Mouse (Mus musculus): ENCODE results near the gene Ncor2. TPM values are rescaled to one million over a fixed set of nuclear protein-coding genes. Genes with fewer than 3 reads are reported as not detected.
A peak's percentile ranks its signal among the peaks of the same experiment; 100 is the strongest.

The Ncor2 gene
- polyA plus RNA-seq, 1 experiment from 2014 or later, result 19.2 TPM

- peaks cover 41% of the 10 kb centered on the region for H3K4me1 ChIP-seq
- H3K27me3 ChIP-seq (replicated peaks; ENCODE audit: low read depth, poor library complexity, severe bottlenecking), result no peaks in the 10 kb centered on the region
- no peaks in the 10 kb centered on the region for H3K9me3 ChIP-seq
- DNase-seq (ENCODE audit: low spot score), result no peak
- H3K27ac ChIP-seq (replicated peaks), result no peak overlapping the region
- no peak overlapping the region for H3K4me3 ChIP-seq
- 80% methylated on average over 2 of the region's 2 CpGs for WGBS
- H3K36me3 ChIP-seq (replicated peaks), result peaks cover 98% of the 10 kb centered on the region
These were observed 108.6 kb downstream of the Ncor2 start for GRCm38 (mm10) chr5:125070399-125070798.

GRCm38 (mm10) chr5:125069916-125070315 is 109.1 kb downstream of the Ncor2 start:
- Histone ChIP-seq H3K4me3 (no peak overlapping the region), H3K4me1 (peaks cover 39% of the 10 kb centered on the region), H3K27me3 (replicated peaks; ENCODE audit: low read depth, poor library complexity, severe bottlenecking) (no peaks in the 10 kb centered on the region), H3K27ac (replicated peaks) (no peak overlapping the region), H3K9me3 (no peaks in the 10 kb centered on the region), H3K36me3 (replicated peaks) (peaks cover 98% of the 10 kb centered on the region)
- 78% methylated on average over 5 of the region's 5 CpGs for WGBS
- no peak for DNase-seq (ENCODE audit: low spot score)

GRCm38 (mm10) chr5:125069426-125069825 is 109.6 kb downstream of the Ncor2 start:
- DNase-seq (ENCODE audit: low spot score), result no peak
- no peaks in the 10 kb centered on the region for H3K9me3 ChIP-seq
- H3K4me3 ChIP-seq, result no peak overlapping the region
- H3K27ac ChIP-seq (replicated peaks), result no peak overlapping the region
- peaks cover 98% of the 10 kb centered on the region for H3K36me3 ChIP-seq (replicated peaks)
- peaks cover 34% of the 10 kb centered on the region for H3K4me1 ChIP-seq
- no peaks in the 10 kb centered on the region for H3K27me3 ChIP-seq (replicated peaks; ENCODE audit: low read depth, poor library complexity, severe bottlenecking)
- 62% methylated on average over 5 of the region's 5 CpGs for WGBS

GRCm38 (mm10) chr5:125068371-125068951 is 110.6 kb downstream of the Ncor2 start:
- H3K36me3 ChIP-seq (replicated peaks), result peaks cover 98% of the 10 kb centered on the region

DNA sequence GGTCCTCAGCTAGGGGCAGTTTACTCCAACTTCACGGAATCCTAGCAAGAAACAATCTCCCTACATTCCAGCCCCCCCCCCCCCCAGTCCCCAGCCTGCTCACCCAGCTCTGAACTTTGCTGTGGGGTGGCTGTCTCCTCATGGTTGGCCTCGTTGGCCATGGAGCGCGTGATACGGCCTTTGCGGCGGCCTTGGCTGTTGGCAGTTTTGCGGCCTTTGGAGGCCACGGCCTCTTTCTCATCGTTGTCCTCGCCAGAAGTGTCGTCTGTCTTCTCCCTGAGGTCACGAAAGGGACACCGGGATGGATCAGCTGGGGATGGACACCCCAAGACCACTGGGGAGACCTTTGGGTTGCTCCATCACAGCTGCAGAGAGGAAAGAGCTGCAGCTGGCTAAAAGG is 111.3 kb downstream of the Ncor2 start:
- no peaks in the 10 kb centered on the region for H3K9me3 ChIP-seq
- H3K4me3 ChIP-seq, result no peak overlapping the region
- peaks cover 98% of the 10 kb centered on the region for H3K36me3 ChIP-seq (replicated peaks)
- peaks cover 39% of the 10 kb centered on the region for H3K4me1 ChIP-seq
- H3K27me3 ChIP-seq (replicated peaks; ENCODE audit: low read depth, poor library complexity, severe bottlenecking), result no peaks in the 10 kb centered on the region
- WGBS, result 92% methylated on average over 14 of the region's 14 CpGs
- H3K27ac ChIP-seq (replicated peaks), result no peak overlapping the region
- DNase-seq (ENCODE audit: low spot score), result no peak

More at GRCm38 (mm10) chr5:125068371-125068951, 110.6 kb downstream of the Ncor2 start:
- 86% methylated on average over 16 of the region's 16 CpGs for WGBS
- Histone ChIP-seq H3K4me3 (no peak overlapping the region), H3K27ac (replicated peaks) (peak overlapping the region; percentile 61), H3K9me3 (no peaks in the 10 kb centered on the region), H3K27me3 (replicated peaks; ENCODE audit: low read depth, poor library complexity, severe bottlenecking) (no peaks in the 10 kb centered on the region), H3K4me1 (peaks cover 34% of the 10 kb centered on the region)
- no peak for DNase-seq (ENCODE audit: low spot score)

DNA sequence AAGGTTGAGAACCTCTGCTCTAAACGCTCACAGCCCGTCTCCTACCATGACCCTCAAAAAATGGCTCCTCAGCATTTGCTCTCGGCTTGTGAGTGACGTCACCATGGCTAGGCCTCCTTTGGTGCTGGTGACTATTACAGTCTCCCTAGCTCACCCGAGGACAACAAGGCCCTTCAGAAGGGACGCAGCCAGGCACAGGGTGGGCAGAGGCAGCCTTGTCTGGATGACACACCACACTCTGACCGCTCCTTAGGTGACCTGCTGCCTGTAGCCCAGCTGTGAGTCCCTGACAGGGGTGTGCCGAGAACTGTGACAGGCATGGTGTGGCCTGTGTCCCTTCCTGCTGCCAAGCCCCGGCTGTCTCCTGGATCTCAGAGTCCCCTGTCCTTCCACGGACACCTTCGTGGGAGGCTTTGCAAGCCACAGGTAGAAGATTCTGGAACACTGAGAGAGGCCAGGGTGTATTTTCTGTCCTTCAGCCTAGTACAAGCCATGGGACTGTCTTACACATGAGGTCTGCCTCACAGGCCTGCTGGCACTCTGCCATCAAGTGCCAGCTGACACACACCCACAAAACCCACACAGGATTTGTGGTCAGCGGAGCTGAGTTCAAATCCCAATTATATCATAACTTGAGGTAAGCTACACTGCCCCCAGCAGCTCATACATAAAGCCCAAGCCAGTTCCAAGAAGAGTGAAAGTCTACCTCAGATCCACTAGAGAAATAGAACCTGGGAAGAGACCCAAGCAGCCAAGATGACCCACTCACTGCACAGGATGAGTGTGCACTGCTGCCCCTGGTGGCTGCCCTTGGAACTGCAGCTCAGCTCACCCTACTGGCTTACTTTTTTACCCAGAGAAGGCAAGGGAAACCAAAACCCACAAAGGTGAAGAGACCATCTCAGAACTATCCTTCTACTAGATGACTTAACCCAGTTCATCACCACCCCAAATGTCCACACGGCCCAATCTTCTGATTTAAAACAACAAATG is 112.2 kb downstream of the Ncor2 start:
- peak; percentile 82 for DNase-seq (ENCODE audit: low spot score)
- peaks cover 38% of the 10 kb centered on the region for H3K4me1 ChIP-seq

GRCm38 (mm10) chr5:125063015-125063414 is 116.0 kb downstream of the Ncor2 start:
- peaks cover 23% of the 10 kb centered on the region for H3K27me3 ChIP-seq (replicated peaks; ENCODE audit: low read depth, poor library complexity, severe bottlenecking)
- no peak overlapping the region for H3K4me3 ChIP-seq
- peaks cover 45% of the 10 kb centered on the region for H3K4me1 ChIP-seq
- peak overlapping the region; percentile 51 for H3K27ac ChIP-seq (replicated peaks)
- DNase-seq (ENCODE audit: low spot score), result peak; percentile 42
- 69% methylated on average over 17 of the region's 17 CpGs for WGBS
- no peaks in the 10 kb centered on the region for H3K9me3 ChIP-seq
- peaks cover 77% of the 10 kb centered on the region for H3K36me3 ChIP-seq (replicated peaks)

More for the DNA sequence above, 112.2 kb downstream of the Ncor2 start:
- Histone ChIP-seq H3K27me3 (replicated peaks; ENCODE audit: low read depth, poor library complexity, severe bottlenecking) (no peaks in the 10 kb centered on the region), H3K4me3 (no peak overlapping the region), H3K36me3 (replicated peaks) (peaks cover 96% of the 10 kb centered on the region), H3K27ac (replicated peaks) (no peak overlapping the region), H3K9me3 (no peaks in the 10 kb centered on the region)
- WGBS, result 91% methylated on average over 13 of the region's 13 CpGs

GRCm38 (mm10) chr5:125058267-125058668 is 120.8 kb downstream of the Ncor2 start:
- WGBS, result 1% methylated on average over 29 of the region's 29 CpGs
- peaks cover 57% of the 10 kb centered on the region for H3K36me3 ChIP-seq (replicated peaks)
- H3K27me3 ChIP-seq (replicated peaks; ENCODE audit: low read depth, poor library complexity, severe bottlenecking), result peaks cover 31% of the 10 kb centered on the region
- peak overlapping the region; percentile 54 for H3K4me3 ChIP-seq
- H3K4me1 ChIP-seq, result peaks cover 79% of the 10 kb centered on the region
- peak overlapping the region; percentile 77 for H3K27ac ChIP-seq (replicated peaks)
- H3K9me3 ChIP-seq, result no peaks in the 10 kb centered on the region
- DNase-seq (ENCODE audit: low spot score), result no peak

- Histone ChIP-seq H3K4me1 (peaks cover 79% of the 10 kb centered on the region), H3K4me3 (peak overlapping the region; percentile 54), H3K9me3 (no peaks in the 10 kb centered on the region), H3K27me3 (replicated peaks; ENCODE audit: low read depth, poor library complexity, severe bottlenecking) (peaks cover 31% of the 10 kb centered on the region), H3K27ac (replicated peaks) (peak overlapping the region; percentile 77), H3K36me3 (replicated peaks) (peaks cover 57% of the 10 kb centered on the region)
- WGBS, result 5% methylated on average over 29 of the region's 29 CpGs
- DNase-seq (ENCODE audit: low spot score), result peak; percentile 58
These were observed 121.3 kb downstream of the Ncor2 start for GRCm38 (mm10) chr5:125057555-125058266.

GRCm38 (mm10) chr5:125056696-125057554 is 122.1 kb downstream of the Ncor2 start:
- Histone ChIP-seq H3K9me3 (no peaks in the 10 kb centered on the region), H3K27ac (replicated peaks) (peak overlapping the region; percentile 77), H3K4me3 (peak overlapping the region; percentile 54), H3K27me3 (replicated peaks; ENCODE audit: low read depth, poor library complexity, severe bottlenecking) (peaks cover 31% of the 10 kb centered on the region), H3K4me1 (peaks cover 84% of the 10 kb centered on the region), H3K36me3 (replicated peaks) (peaks cover 58% of the 10 kb centered on the region)
- WGBS, result 4% methylated on average over 19 of the region's 19 CpGs
- peak; percentile 73 for DNase-seq (ENCODE audit: low spot score)

DNA sequence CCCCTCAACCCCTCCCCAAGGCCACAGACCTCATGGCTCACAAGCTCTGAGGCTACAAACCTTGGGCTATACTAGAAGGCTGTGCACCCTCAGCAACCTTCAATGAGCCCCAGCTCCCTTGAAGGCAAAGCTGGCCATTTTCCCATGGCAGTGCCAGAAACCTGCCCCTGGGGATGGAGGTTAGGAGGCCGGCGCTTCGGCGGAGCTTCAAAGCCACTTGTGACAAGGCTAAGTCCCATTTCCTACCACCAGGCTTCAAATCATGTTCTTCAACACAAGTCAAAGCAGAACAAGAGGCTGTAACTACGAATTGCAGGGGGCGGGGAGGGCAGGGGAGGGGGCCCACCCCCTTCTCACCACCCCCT is 122.7 kb downstream of the Ncor2 start:
- DNase-seq (ENCODE audit: low spot score), result peak; percentile 59
- Histone ChIP-seq H3K27ac (replicated peaks) (peak overlapping the region; percentile 77), H3K4me1 (peaks cover 86% of the 10 kb centered on the region), H3K4me3 (peak overlapping the region; percentile 54), H3K27me3 (replicated peaks; ENCODE audit: low read depth, poor library complexity, severe bottlenecking) (peaks cover 31% of the 10 kb centered on the region), H3K9me3 (no peaks in the 10 kb centered on the region), H3K36me3 (replicated peaks) (peaks cover 60% of the 10 kb centered on the region)
- WGBS, result 21% methylated on average over 6 of the region's 6 CpGs

Data from embryonic facial prominence, embryonic 10.5 days (tissue).